Mouse (Mus musculus) brain, embryonic 18.5 days (tissue): ENCODE data around the gene Erbb3.
"Not testable (repeated sequence)": the region's sequence is repeated elsewhere in the genome, so short reads cannot be mapped to it uniquely, and the experiment has no call there.

Source experiments
- DNase-seq: peaks from one replicate; pipeline ENCODE4 v3.0.0-alpha.2; 2012; ENCODE audit warnings: low read depth, low spot score

The Erbb3 gene

DNA sequence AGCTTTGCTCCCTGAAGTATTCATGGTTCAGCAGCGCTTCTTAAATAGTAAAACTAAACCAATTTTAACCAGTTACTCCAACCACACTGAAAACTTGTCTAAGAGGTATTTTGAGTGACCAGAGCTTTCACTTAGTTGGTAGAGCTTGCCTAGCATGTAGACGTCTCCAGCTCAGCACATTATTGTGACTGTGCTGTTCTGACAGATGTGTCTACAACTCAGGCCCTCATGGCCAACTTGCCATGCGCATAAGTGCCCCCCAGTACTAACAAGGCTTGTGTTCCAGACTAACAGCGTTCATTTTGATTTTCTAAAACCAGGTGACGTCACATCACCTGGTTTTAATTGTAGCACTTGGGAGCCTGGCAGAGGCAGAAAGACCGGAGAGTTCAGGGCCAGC lies 32.5 kb downstream of the Erbb3 start:
- no peak for DNase-seq

DNA sequence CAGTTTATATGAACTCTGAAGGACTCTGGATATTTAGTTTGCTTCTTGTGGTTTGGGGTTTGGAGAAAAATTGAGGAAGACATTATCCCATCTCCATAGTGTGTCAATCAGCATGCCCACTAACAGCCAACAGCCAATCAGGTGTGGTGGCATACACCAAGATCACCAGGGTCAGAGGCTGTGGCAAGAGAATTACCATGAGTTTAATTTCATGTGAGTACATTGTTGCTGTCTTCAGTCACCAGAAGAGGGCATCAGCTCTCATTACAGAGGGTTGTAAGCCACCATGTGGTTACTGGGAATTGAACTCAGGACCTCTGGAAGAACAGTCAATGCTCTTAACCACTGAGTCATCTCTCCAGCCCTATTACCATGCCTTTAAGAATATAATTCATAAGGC lies 33.2 kb downstream of the Erbb3 start:
- no peak for DNase-seq

DNA sequence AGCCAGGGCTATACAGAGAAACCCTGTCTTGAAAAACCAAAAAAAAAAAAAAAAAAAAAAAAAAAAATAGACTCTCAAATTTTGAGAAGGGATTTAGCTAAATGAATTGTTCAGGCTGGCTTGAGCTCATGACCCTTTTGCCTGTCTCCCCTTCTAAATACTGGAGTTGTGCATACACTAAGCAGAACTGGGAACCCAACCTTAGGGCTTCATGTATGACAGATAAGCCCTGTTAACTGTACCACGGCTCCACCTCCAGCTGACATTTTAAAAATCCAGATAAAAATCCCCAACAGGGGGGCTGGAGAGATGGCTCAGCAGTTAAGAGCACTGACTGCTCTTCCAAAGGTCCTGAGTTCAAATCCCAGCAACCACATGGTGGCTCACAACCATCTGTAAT lies 33.9 kb downstream of the Erbb3 start:
- DNase-seq: not testable (repeated sequence)

DNA sequence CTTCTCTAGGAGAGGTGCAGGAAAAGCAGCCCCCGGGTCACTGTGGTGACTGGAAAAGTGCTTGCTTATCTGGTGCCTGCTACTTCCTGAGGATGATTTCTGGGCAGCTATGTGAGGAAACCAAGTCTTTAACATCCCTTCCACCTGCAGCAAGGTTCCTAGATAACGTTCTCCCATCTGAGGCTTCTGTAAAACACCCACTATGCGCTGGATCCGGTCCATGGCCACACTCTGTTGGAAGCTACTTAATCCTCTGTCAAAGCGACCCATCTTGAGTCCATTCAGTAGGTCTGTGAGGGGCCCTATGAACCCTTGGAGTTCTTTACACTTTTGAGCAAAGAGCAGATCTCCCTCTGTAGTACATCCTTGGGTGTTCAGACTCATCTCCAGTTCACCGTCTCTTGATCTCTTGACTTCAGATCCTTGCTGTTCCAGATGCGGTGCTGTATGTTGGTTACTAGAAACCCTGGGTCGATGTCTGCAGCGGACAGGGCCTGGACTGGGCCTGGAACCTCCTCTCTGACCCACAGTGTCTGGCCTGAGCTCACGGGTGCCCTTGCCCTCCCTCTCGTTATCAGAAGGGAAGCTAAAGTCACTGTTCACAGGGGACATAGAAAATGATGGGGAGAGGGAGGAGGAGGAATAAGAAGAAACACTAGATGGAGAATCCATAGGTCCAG lies 39.2 kb downstream of the Erbb3 start:
- DNase-seq: not testable (repeated sequence)

DNA sequence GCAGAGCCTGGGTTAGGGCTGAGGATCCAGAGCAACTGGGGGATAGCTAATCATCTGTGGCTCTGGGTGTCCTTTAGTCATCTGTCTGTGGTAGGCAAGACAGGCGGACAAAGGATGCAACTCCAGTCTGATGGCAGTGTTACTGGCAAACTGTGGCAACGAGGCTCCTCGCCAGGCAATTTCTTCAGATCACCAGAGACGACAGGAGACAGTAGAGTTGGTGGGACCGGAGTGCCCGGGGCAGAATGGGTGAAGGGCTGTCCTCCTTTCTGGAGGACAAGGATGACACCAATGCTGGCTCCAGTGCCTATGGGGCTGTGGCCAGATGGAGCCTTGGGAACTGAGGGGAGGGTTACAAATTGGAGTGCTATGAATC lies 39.8 kb downstream of the Erbb3 start:
- DNase-seq: not testable (repeated sequence)

DNA sequence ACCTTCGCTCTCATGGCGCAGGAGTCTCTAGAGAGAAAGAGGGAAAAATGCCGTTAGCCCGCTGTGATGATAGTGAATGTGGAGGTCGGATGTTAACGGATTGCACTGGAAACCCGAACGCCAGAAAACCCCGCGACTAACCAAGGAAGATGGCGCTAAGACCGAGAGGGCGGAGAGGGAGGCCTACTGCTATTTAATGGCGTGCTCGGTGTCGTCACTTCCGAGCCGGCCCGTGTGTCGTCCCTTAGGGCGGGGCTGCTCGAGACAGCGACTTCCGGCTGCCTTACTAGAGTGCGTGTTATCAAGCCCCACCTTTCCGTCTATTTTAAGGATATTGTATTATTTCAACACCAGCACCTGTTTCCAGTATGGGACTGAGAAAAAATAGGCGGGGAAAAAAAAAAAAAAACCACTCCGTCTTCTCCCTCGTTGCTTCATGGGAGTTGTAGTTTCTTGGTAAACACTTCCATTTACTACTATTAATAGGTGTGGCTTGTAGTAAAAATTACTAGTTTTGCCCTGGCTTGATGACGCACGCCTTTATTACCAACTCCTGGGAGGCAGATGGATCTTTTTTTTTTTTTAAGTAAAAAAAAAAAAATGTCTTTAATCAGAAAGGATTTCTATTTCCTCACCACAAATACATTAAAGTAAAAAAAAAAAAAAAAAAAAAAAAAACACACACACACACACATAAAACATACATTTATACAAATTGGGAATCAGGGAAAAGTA lies 40.3 kb downstream of the Erbb3 start, which contains the start of gene Rpl41:
Rpl41 (minus strand) TSS at position 359 of the 735 bp plus-strand sequence.
- DNase-seq: peak; percentile 94

DNA sequence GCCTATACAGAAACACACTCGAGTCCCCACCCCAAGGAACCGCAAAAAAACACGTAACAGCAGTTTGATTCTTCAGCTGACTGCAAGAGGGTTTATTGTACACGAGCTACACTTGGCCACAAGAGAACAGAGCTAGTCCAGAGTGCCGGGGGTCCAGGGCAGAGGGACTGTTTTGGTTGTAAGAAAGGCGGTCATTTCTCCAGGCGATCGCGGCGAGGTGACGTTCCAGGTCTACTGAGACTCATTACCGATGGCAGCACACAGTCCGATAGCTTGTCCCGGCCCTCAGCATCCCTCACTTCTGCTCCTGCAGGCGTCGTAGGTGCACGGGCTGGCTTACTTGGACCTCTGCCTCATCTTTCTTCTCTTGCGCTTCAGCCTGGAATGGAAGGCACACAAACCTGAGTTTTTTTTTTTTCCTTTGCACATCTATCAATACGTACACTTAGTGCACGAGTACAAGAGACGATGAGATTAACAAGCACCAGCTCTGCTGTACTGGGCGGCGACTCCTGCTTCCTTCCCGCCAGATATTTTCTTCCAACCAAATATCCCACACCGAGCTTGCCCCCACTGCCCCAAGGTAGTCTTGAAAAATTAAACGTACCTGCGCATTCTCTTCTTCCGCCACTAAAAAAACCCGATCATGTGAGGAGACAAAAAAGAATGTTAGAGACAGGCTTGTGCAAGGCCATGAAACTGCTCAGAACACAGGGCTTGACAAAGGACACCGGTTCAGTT lies 41.2 kb downstream of the Erbb3 start:
- DNase-seq: not testable (repeated sequence)

DNA sequence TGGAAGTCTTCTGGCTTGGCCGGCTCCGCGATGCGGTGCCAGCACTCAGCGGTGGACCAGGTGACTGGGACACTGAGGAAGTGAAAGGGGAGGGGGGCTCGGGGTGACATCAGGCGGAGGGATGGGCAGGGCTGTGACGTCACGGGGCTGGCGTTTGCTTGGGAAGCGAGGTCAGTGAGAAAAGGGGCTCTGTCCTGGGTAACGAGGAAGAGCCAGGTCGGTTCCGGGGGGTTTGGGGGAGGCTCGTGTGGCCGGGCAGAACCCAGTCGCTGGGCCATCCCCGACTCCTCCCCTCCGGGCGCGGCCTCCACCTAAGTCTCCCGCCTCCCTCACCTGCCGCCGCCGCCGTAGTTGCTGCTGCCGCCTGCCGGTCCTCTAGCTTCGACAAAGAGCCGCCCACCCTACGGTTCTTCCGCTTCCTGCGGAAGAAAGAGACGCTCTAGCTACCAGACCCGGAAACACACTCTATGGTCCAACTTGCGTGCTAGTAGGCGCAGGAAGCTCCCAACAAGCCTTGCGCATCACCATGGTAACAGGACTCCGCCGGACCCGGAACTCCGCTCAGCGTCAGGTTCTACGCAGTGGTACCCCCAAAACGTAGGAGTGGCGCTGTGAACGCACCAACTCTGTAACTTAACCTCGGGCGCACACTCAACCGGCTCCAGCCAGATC lies 42.0 kb downstream of the Erbb3 start, which contains the start of gene Zc3h10:
Zc3h10 (minus strand) TSS at position 414 of the 672 bp plus-strand sequence.
- peak; percentile 97 for DNase-seq

DNA sequence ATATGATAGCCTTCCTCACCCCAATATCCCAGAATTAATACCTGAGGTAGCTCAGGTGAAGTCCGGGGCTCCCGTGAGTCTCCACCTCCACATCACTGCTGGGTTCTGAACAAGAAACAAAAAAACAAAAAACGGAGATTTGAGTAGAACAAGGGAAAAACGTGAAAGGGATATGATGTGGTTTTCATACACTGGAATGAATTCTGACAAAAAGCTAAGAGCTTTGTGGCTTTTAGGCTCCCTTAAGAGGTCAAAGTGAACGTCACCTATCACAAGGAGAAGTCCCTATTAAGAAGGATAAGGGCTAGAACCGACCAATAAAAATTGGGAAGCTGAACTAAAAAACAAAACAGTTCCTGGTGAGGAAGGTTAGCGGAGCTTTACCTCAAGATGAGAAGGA lies 42.7 kb downstream of the Erbb3 start:
- no peak for DNase-seq

DNA sequence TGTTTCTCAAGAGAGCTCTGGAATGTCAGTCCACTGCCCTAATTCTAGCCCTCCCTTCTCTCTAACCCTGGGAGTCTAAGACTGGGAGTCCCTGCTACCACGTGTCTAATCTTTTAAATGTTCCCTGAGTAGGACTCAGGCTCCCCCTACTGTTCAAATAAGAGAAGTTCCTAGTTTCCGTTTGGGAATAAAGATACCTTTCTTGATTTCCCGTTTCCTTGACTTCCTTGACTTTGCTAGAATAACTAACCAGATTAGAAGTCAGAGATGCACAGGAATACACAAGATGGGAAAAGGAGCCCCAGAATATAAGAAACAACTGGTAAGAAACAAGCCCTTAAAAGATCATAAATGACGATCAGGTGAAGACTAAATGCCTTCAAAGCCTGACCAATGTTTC lies 43.1 kb downstream of the Erbb3 start:
- DNase-seq: no peak

DNA sequence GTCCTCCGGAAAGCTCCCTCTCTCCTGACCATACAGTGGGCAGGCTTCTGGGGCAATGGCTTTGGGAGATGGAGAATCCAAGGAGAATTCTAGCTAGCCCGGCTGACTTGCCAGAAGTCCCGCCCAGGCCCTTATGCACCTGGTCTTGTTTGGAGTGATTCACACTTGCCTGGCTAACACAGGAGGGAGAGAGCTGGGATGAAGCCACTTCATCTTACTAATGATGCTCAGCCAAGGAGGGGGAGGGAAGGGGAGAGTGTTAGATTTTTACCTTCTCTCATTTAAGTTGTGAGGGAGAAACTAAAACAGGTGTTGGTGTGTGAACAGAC lies 43.9 kb downstream of the Erbb3 start:
- no peak for DNase-seq

DNA sequence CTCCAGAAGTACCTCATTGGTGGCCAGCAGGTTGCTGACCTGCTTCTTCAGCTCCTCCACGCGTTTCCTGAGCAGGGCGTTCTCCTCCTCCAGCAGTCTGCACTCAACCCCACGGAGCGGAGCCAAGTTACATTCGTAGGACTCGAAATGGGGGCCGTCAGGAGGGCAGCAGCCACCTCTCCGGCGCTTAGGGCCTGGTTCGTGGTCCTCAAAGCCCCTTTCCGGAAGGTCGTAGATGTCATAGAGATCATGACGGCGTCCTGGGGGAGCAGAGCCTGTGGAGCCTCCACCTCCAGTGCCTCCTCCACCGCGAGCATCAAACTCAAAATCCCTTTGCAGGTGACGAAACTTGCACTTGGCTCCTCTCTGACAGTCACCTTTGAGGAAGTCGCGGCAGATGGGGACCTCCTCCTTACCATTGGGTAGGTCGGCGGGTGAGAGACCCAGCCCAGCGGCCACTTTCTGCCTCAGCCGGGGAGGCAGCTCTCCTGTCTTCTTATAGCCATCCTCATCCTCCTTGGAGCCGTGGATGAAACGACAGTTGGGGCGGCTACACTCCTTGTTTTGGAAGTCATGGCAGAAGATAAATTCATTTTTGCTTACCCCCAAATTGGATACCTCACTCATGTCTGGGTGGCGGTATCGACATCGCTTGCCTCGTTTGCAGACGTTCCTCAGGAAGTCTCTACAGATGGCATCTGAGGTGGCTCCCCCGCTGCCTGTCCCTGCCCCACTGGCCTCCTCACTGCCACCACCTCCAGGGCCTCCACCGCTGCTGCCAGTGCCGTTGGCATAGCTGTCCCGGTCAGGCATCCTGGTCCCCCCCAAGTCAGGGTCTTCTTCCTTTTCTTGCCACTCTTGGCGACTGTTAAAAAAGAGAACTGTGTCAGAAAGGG lies 44.5 kb downstream of the Erbb3 start:
- DNase-seq: no peak

DNA sequence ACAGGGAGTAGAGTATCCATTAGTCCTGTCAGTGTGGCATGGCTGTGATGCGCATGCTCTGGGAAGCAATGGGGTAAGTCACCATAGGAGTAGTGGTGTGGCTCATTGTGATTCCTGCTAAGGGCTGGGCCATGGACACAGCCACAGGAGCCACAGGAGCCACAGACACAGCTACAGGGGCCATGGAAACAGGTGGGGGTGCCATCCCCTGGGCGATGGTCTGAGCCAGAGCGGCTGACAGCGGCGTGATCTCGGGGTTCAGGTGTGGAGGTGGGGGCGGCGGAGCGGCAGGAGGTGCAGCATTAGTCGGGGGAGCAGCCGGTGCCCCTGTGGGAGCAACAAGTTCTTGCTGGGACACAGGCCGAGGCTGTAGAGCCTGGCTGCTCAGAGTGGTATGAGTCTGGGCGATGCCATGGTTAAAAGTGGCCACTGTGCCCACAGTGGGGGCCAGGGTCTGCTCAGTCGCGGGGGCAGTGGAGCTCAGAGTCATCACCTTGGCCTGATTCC lies 45.2 kb downstream of the Erbb3 start:
- no peak for DNase-seq

DNA sequence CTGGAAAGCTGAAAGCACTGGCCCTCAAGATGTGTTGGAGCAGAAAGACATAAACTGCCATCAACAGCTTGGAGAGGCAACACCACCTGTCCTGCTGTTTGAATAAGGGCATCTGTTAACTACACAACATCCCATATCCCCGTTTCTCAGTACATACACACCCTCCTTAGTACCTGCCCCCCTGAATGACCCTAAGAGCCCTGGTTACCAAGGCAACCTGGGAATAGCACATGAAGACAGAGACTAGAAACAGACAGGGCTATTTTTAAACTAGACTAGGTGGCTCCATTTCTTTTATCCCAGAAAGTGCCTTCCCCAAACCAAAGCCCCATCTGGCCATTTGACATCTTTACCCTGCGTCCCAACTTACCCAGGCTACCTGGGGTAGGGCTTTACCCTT lies 46.4 kb downstream of the Erbb3 start:
- DNase-seq: no peak

DNA sequence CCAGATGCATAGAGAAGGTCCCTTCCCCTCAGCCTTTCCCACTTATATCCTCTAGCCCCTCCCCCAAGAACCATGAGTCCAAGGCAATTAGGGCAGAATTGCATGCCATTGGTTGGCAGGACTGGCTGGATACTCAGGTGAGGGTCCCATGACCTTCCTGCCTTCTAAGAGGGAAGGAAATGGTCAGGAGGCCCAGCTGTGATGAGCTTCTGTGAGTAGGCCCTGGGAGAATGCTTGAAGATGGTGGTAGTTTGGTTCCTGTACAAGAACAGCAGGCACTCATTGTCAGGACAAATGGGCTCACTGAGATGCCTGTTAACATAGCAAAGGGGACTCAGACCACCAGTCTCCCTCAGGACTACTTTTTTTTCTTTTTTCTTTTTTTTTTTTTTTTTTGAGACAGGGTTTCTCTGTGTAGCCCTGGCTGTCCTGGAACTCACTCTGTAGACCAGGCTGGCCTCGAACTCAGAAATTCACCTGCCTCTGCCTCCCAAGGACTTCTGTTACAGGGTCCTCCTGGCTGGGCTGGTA lies 51.0 kb downstream of the Erbb3 start:
- no peak for DNase-seq

DNA sequence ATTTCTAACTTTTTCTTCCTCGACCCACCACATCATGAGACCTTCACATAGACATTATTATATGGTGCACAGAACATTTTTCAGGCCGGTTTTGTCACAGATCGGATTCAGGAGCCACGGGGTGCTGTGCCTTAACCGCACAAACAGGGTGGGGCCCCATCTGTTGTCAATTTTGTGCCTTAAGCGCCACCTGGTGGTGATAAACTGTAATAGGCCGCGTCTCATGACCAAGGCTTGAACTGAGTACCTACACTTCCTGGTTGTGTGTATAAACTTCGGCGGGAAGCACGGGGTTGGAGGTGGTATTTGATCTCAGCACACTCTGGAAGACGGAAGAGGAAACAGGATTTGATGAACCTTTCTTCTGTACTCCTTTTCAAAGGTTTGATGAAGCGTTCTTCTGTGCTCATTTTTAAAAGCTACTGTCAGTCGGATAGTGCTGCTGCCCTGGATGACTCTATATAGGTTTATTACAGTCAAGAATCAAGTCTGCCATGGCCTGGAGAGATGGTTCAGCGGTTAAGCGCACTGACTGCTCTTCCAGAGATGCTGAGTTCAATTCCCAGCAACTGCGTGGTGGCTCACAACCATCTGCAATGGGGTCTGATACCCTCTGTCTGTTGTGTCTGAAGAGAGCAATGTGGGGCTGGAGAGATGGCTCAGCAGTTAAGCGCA lies 53.0 kb downstream of the Erbb3 start:
- no peak for DNase-seq

DNA sequence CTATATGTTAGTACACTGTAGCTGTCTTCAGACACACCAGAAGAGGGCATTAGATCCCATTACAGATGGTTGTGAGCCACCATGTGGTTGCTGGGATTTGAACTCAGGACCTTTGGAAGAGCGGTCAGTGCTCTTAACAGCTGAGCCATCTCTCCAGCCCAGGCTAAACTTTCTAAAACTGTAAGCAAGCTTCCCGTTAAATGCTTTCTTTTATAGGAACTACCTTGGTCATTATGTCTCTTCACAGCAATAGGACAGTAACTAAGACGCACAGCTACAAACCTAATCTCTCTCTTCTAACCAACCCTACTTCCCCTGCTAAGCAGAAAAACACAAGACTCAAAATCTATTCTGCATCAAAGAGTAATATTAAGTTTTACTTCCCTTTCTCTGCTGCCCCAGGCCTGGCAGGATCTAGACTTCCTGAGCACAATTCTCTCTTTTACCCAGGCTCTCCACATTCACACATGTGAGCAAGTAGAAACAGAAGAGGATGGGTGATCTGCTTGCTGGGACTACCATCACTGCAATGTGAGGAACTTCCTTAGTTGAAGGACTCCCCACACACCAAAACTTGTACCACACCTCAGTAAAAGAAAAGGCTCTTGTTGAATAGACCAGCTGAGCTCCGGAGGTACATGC lies 53.7 kb downstream of the Erbb3 start:
- DNase-seq: no peak

DNA sequence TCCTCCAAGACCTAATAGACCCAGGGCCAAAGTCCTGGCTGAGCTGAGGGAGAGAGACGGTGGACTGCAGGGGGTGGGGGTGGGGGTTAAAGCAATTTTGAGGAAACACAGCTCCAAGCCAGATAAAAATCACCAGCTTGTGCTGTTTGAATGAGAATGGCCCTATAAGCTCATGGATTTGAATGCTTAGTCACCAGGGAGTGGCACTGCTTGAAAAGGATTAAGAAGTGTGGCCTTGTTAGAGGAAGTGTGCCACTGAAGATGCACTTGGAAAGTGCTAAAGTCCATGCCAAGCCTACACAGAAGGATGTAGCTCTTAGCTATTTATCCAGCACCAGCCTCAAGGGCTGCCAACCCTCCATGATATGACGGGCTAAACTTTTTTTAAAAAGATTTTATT lies 54.2 kb downstream of the Erbb3 start:
- DNase-seq: no peak
